Mouse (Mus musculus) forebrain, embryonic 16.5 days (tissue): ENCODE measurements at regions not wholly inside any gene's neighbourhood (a gene's known extent, or its start where the extent isn't known, plus 50 kb on each side); places are given as distances from the start of the nearest gene placed in this dataset.

Experiments
- ATAC-seq: fragments of 200-750 bp; cut with Nextera tagmentation; 2 replicates; pipeline ENCODE4 v1.8.0; 2017; ENCODE audit warnings: mild to moderate bottlenecking, moderate library complexity
- H3K27ac ChIP-seq: fragments of 300-500 bp; sonication (generic); 2 replicates; pipeline ENCODE4 v1.5.1; 2014; ENCODE audit warnings: low read length, control low read depth
- H3K27me3 ChIP-seq: fragments of 300-500 bp; sonication (generic); replicated peaks from 2 replicates; pipeline ENCODE4 v1.6.1; 2014; ENCODE audit warnings: low read length; ENCODE audit not compliant: control insufficient read depth, insufficient read depth
- H3K36me3 ChIP-seq: fragments of 300-500 bp; sonication (generic); 2 replicates; pipeline ENCODE4 v1.6.1; 2014; ENCODE audit not compliant: control insufficient read depth, insufficient read depth
- H3K4me1 ChIP-seq: fragments of 300-500 bp; sonication (generic); replicated peaks from 2 replicates; pipeline ENCODE4 v1.6.1; 2014; ENCODE audit warnings: low read length; ENCODE audit not compliant: control insufficient read depth, insufficient read depth
- H3K4me2 ChIP-seq: fragments of 300-500 bp; sonication (generic); 2 replicates; pipeline ENCODE4 v1.6.1; 2014; ENCODE audit warnings: mild to moderate bottlenecking, low read length, control low read depth
- H3K4me3 ChIP-seq: fragments of 300-500 bp; sonication (generic); replicated peaks from 2 replicates; pipeline ENCODE4 v1.5.1; 2014; ENCODE audit warnings: mild to moderate bottlenecking, low read length, control low read depth
- H3K9ac ChIP-seq: fragments of 300-500 bp; sonication (generic); replicated peaks from 2 replicates; pipeline ENCODE4 v1.6.1; 2014; ENCODE audit warnings: low read depth, low read length, control low read depth
- H3K9me3 ChIP-seq: fragments of 300-500 bp; sonication (generic); 2 replicates; pipeline ENCODE4 v1.6.1; 2016; ENCODE audit warnings: low read length; ENCODE audit not compliant: control insufficient read depth
- WGBS: fragments of 180-500 bp; shearing (Covaris S2); extraction: QIAGEN DNeasy Blood & Tissue Kit; methylation state at CpG from one replicate; pipeline ENCODE4 v1.1.7; 2014; 5-methylcytosine and 5-hydroxymethylcytosine counted together

- Histone ChIP-seq H3K9me3 (no peaks in the 10 kb centered on the region), H3K4me1 (no peaks in the 10 kb centered on the region), H3K27me3 (no peaks in the 10 kb centered on the region), H3K27ac (no peak overlapping the region), H3K4me2 (no peak overlapping the region), H3K36me3 (no peaks in the 10 kb centered on the region), H3K9ac (no peak overlapping the region), H3K4me3 (no peak overlapping the region)
- ATAC-seq, result peak; percentile 63
- 45% methylated on average over 3 of the region's 3 CpGs for WGBS
Measured at GRCm38 (mm10) chr12:42457655-42458054, 971.4 kb upstream of the Lrrn3 start.

DNA sequence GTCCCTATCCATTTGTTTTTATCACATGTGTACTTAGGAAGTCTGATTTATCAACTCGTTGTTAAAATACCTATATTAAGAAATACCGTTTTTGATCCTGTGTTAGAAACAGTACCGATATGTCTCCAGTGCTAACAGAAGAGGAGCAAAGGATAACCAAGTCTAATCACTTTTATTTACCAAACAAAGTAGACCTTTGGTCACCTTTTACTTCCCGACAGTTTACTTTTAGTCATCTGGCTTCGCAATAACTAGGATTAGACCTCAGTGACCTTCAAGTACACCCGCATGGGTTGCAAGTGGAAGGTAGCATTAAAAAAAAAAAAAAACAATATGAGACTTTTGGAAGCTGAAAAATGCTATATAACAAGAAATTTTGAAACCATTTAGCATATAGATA, 949.4 kb upstream of the Lrrn3 start:
- H3K9me3 ChIP-seq, result no peaks in the 10 kb centered on the region
- ATAC-seq, result no peak
- H3K27me3 ChIP-seq, result no peaks in the 10 kb centered on the region
- no peaks in the 10 kb centered on the region for H3K36me3 ChIP-seq
- H3K4me1 ChIP-seq, result no peaks in the 10 kb centered on the region
- 93% methylated on average over 6 of the region's 6 CpGs for WGBS
- no peak overlapping the region for H3K4me2 ChIP-seq
- no peak overlapping the region for H3K4me3 ChIP-seq
- H3K9ac ChIP-seq, result no peak overlapping the region
- no peak overlapping the region for H3K27ac ChIP-seq

GRCm38 (mm10) chr12:42427470-42427869, 941.2 kb upstream of the Lrrn3 start:
- Histone ChIP-seq H3K9ac (no peak overlapping the region), H3K36me3 (no peaks in the 10 kb centered on the region), H3K4me3 (no peak overlapping the region), H3K4me1 (no peaks in the 10 kb centered on the region), H3K27me3 (no peaks in the 10 kb centered on the region), H3K4me2 (no peak overlapping the region), H3K27ac (no peak overlapping the region), H3K9me3 (no peaks in the 10 kb centered on the region)
- ATAC-seq, result no peak
- 43% methylated on average over 3 of the region's 3 CpGs for WGBS
